Mouse (Mus musculus): ENCODE results near the gene Tex9. TPM values are rescaled to one million over a fixed set of nuclear protein-coding genes. Genes with fewer than 3 reads are reported as not detected.
A peak's percentile ranks its signal among the peaks of the same experiment; 100 is the strongest.

The Tex9 gene
- polyA plus RNA-seq, 1 experiment from 2014 or later, result 75.5 TPM

DNA sequence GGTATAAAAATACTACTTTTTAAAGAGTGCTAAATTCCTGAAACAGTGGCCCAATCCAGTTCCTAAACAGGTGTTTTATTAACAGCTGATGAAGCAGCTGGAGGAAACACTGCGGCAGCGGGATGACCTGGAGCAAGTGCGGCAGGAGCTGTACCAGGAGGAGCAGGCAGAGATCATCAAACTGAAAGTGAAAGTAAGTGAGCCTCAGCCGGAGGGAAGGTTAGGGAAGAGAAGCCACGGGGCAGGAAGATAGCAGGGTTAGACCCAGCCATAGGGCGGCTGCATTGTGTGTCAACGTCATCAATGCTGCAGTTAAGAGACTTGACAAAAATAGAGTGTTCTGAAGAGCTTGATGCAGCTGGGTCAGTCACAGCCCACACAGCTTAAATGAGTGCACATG, 42.6 kb downstream of the Tex9 start:
- Histone ChIP-seq H3K4me3 (no peak overlapping the region), H3K27me3 (ENCODE audit: poor library complexity, severe bottlenecking) (no peaks in the 10 kb centered on the region), H3K9me3 (no peaks in the 10 kb centered on the region), H3K4me1 (no peaks in the 10 kb centered on the region), H3K36me3 (replicated peaks) (peaks cover 100% of the 10 kb centered on the region), H3K27ac (no peak overlapping the region)
- 95% methylated on average over 7 of the region's 7 CpGs for WGBS
- DNase-seq (ENCODE audit: extremely low spot score, low spot score), result no peak

DNA sequence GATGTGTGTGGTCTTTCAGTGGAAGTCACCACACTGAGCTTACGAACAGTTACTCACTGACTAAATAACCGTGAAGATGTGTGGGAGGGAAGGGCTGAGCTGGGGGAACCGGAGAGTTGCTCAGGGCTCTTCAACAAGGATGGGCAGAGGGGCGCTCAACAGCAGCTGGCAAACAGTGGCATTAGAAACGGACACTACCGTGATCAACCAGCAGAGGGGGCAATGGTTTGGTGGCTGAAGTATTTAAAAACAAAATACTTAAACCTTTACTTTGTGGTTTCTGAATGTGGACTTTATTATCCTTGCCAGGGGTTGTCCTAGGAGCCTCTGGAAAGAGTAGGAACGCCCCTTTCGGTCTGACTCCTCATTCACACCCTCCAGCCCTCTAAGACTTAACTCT, 44.0 kb downstream of the Tex9 start:
- H3K4me1 ChIP-seq, result no peaks in the 10 kb centered on the region
- no peak overlapping the region for H3K27ac ChIP-seq
- no peak overlapping the region for H3K4me3 ChIP-seq
- H3K9me3 ChIP-seq, result no peaks in the 10 kb centered on the region
- peak; percentile 27 for DNase-seq (ENCODE audit: extremely low spot score, low spot score)
- H3K36me3 ChIP-seq (replicated peaks), result peaks cover 100% of the 10 kb centered on the region
- WGBS, result 64% methylated on average over 8 of the region's 8 CpGs
- H3K27me3 ChIP-seq (ENCODE audit: poor library complexity, severe bottlenecking), result no peaks in the 10 kb centered on the region

DNA sequence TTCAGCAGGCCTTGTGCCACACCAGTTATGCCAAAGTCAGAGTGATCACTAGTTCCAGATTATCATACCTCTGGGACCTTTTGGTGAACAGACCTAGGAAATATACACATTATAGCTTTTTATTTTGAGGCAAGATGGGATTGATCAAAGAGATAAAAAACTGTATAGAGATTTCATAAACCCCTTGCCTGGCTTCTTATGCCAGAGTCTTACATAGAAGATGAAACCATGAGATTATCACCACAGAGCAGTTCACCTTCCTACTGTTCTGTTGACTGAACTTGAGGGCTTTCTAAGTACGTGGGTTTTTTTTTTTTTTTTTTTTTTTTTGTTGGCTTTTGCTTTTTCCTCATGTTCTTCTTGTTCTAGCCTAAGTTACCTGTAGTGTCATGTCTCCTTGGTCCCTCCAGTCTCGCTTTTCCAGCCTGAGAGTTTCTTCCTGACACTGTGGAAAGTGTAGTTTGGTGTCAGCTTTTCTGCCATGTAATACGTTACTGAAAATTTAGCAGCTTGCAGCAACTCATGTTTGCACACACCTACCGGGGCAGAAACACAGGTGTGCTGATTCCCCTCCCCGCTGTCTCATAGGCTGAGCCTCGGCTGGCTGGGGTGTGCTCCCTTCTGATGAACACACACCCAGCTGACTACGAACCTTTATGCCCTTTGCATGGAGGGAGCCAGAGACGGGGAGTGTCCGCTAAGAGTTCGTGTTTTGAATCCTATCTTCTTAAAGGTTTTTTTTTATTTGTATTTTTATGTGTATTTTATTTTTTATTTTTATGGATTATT, 49.9 kb downstream of the Tex9 start:
- Histone ChIP-seq H3K27me3 (ENCODE audit: poor library complexity, severe bottlenecking) (no peaks in the 10 kb centered on the region), H3K4me1 (peaks cover 22% of the 10 kb centered on the region), H3K9me3 (no peaks in the 10 kb centered on the region), H3K27ac (no peak overlapping the region), H3K4me3 (no peak overlapping the region), H3K36me3 (replicated peaks) (peaks cover 68% of the 10 kb centered on the region)
- DNase-seq (ENCODE audit: extremely low spot score, low spot score), result no peak
- WGBS, result 93% methylated on average over 10 of the region's 10 CpGs

DNA sequence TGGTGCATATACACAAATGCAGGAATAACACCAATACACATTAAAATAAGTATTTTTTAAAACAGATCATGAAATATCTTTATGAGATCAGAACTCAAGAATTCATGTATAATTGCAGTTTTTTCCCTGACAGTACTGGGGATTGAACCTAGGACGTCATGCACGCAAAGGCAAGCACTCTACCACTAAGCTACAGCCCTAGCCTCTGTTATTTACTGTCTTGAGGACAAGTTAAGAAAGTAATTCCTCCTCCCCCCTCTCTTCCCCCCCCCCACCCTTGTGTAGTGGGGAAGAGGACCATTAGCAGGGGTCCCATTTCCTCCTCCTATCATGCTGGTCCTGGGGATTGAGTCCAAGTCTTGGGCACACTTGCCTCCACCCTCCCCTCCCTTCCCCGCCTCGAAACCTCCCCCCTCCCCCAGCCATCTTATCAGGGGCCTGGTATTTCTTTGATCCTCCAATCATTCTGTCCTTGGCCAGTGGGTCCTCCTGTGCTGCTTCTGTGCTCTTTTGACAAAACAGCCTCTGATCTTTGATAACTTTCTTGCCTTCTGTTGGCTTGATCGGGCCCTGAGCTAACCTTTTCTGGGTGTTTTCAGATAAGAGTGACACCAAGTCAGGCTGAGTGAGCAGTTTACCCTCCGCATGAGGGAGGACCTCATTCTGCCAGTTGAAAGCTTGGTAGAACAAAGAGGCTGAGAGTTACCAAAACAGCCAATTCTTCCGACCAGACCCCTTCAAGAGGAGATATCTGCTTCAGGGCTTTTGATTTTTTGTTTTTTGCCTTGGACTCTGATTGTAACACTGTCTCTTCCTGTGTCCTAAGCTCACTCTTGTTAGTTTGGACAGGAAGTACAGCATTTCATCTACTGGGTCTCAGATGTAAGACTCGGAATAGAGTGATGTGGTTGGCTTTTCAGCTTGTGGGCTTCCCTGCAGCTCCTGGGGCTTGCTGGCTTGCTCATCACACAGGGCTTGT, 50.8 kb downstream of the Tex9 start:
- 82% methylated on average over 8 of the region's 8 CpGs for WGBS
- no peak overlapping the region for H3K27ac ChIP-seq
- no peaks in the 10 kb centered on the region for H3K27me3 ChIP-seq (ENCODE audit: poor library complexity, severe bottlenecking)
- H3K9me3 ChIP-seq, result no peaks in the 10 kb centered on the region
- H3K4me3 ChIP-seq, result no peak overlapping the region
- peaks cover 22% of the 10 kb centered on the region for H3K4me1 ChIP-seq
- DNase-seq (ENCODE audit: extremely low spot score, low spot score), result no peak
- H3K36me3 ChIP-seq (replicated peaks), result peaks cover 59% of the 10 kb centered on the region

DNA sequence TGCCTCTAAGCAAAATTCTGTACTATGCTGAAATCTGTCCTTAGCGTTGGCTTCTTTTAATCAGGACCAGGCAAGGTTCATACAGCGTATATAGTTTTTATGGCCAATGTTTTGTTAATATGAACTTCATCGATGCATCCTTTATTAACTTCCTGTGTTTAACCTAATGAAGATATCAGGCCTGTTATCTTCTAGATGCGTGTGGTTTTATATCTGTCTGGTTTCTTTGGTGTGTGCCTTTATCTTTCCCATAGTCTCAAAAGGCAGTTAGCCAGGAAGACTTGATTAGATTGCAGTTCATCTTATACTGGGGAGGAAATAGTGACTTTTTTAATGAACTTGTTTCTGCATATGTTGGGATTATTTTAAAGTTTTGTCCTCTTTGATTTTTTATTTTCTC, 51.7 kb downstream of the Tex9 start:
- DNase-seq (ENCODE audit: extremely low spot score, low spot score), result no peak
- H3K27ac ChIP-seq, result no peak overlapping the region
- no peaks in the 10 kb centered on the region for H3K27me3 ChIP-seq (ENCODE audit: poor library complexity, severe bottlenecking)
- H3K4me3 ChIP-seq, result no peak overlapping the region
- WGBS, result 95% methylated on average over 4 of the region's 4 CpGs
- H3K36me3 ChIP-seq (replicated peaks), result peaks cover 50% of the 10 kb centered on the region
- H3K9me3 ChIP-seq, result no peaks in the 10 kb centered on the region
- H3K4me1 ChIP-seq, result peaks cover 24% of the 10 kb centered on the region

DNA sequence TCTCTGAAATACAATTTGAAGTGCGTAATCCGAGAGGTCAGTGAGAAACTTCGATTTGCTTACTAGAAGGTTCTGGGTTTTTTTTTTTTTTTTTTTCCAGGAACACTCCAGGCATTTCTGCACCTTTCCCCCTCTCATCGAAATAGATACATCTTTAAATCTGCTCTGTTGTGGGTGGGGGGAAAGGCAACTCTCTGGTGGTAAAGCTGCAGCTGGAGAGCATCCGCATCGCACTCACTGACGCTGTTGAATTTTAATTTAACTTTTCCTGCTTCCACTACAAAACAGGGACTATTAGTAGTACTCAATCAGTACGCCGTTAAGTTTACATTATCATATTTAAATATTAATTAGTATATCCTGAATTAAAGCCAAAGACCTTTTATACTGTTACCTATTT, 53.3 kb downstream of the Tex9 start:
- WGBS, result 7% methylated on average over 9 of the region's 9 CpGs

DNA sequence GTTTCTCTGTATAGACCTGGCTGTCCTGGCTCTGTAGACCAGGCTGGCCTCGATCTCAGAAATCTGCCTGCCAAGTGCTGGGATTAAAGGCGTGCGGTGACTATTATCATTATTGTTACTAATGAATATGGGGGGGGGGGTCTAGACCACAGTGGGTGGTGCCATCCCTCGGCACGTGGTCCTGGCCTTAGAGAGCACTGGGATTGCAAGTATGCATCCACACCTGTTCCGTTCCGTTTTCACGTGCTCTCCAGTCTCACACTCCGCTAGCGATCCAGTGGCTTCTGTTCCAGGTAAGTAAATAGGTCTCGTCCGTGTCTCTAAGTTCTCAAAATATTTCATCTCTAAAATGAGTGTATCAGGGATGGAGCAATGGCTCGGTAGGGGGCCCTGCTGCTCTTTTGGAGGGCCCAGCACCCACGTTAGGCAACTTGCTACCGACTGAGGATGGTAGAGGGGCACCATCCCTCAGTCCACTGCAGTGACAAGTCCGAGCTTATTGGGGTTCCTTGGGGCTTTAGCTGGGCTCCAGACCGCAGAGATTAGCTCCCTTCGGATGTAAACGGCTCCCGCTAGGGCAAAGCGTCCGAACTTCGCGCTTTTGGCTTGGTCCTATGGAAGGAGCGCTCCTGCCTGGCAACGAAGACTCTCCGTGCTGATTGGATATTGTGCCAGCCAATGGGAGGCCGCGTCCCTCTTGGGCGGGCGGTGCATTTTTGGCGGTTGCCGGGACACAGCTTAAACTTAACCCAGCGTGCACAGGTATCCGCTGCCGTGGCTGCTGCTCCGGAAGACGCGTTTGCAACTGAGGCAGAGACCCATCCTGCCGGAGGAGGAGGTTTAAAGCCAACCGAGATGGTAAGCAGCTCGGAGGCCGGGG, 54.0 kb downstream of the Tex9 start, which contains the start of gene Mns1:
Mns1 (plus strand) TSS at position 190 of the 880 bp plus-strand sequence.
- Histone ChIP-seq H3K4me1 (peaks cover 30% of the 10 kb centered on the region), H3K27ac (peak within 1 kb of the TSS; percentile 94), H3K9me3 (no peaks in the 10 kb centered on the region), H3K4me3 (peak within 1 kb of the TSS; percentile 59), H3K36me3 (replicated peaks) (peaks cover 28% of the 10 kb centered on the region), H3K27me3 (ENCODE audit: poor library complexity, severe bottlenecking) (no peaks in the 10 kb centered on the region)
- DNase-seq (ENCODE audit: extremely low spot score, low spot score), result peak; percentile 96
- WGBS, result 2% methylated on average over 43 of the region's 43 CpGs

More for the DNA sequence above, 53.3 kb downstream of the Tex9 start:
- Histone ChIP-seq H3K36me3 (replicated peaks) (peaks cover 34% of the 10 kb centered on the region), H3K9me3 (no peaks in the 10 kb centered on the region), H3K4me3 (peak overlapping the region; percentile 59), H3K4me1 (peaks cover 30% of the 10 kb centered on the region), H3K27me3 (ENCODE audit: poor library complexity, severe bottlenecking) (no peaks in the 10 kb centered on the region), H3K27ac (peak overlapping the region; percentile 94)
- no peak for DNase-seq (ENCODE audit: extremely low spot score, low spot score)

DNA sequence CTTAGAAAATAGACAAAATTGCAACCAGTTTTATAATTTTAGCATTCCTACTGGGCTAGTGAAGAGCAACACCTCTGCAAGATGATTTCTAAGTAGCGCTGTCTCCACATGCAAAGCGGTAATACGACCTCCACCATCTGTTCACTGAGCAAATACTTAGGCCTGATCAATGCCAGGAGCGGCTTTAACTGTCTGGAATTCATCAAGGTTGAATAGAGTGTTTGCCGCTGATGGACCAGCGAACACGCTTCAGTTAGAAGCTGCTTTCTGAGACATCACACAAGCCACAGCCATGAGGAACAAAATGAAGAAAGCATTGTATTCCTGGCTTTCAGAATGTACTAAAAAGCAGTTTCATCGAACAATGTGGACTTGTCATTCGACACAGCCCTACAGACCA, 57.1 kb downstream of the Tex9 start:
- Histone ChIP-seq H3K4me3 (no peak overlapping the region), H3K27ac (peak overlapping the region; percentile 40; the same call in 1 of the 2 replicates), H3K27me3 (ENCODE audit: poor library complexity, severe bottlenecking) (no peaks in the 10 kb centered on the region), H3K4me1 (peaks cover 28% of the 10 kb centered on the region), H3K36me3 (replicated peaks) (peaks cover under 1% of the 10 kb centered on the region; the same call in 1 of the 2 replicates), H3K9me3 (no peaks in the 10 kb centered on the region)
- 71% methylated on average over 9 of the region's 9 CpGs for WGBS
- no peak for DNase-seq (ENCODE audit: extremely low spot score, low spot score)

DNA sequence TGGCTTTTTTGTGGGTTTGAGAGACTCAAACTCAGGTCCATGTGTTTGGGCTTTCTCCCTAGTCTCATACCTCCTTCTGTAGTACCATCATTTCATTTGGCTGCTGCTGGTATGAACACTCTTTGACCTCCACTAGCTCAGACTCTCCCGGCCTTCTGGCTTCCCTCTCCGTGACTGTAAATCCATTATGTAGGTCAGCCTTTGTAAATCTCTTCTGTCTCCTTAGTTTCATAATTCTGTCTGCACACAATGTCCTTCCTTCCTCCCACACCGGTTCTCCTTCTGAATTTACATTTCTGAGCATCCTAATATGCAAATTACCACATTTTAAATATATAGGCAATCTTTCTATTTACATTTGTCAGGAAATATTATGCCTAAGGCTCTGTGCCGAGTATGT, 64.2 kb downstream of the Tex9 start:
- no peaks in the 10 kb centered on the region for H3K4me1 ChIP-seq
- no peak overlapping the region for H3K27ac ChIP-seq
- H3K36me3 ChIP-seq (replicated peaks), result no peaks in the 10 kb centered on the region
- no peak overlapping the region for H3K4me3 ChIP-seq
- 84% methylated on average over 4 of the region's 4 CpGs for WGBS
- DNase-seq (ENCODE audit: extremely low spot score, low spot score), result no peak
- H3K9me3 ChIP-seq, result no peaks in the 10 kb centered on the region
- H3K27me3 ChIP-seq (ENCODE audit: poor library complexity, severe bottlenecking), result no peaks in the 10 kb centered on the region

DNA sequence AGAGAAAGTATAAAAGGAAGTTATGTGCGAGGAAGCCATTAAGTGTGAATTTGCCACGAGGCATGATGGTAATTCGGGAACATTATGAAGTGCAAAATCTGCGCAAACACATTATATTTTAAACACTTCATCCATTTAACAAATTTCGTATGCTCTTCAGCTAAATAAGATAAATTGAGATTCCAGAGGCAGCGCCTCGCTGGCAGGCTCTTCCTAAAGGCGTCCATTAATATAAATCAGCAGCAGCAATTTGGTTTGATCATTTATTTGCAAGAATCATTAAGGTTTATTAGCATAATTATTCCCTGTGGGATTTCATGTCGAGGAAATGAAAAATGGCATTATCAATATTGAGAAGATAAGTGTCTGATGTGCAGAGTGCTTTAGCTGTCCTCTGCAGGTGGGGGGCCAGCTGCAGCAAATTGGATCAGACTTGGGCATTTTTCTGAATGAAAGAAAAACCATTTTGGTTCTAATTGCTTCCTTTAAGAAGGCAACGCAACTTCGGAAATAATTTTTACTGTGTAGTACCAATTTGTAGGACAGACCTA, 66.6 kb downstream of the Tex9 start:
- Histone ChIP-seq H3K9me3 (no peaks in the 10 kb centered on the region), H3K27ac (no peak overlapping the region), H3K4me3 (no peak overlapping the region), H3K4me1 (peaks cover 18% of the 10 kb centered on the region), H3K36me3 (replicated peaks) (no peaks in the 10 kb centered on the region), H3K27me3 (ENCODE audit: poor library complexity, severe bottlenecking) (no peaks in the 10 kb centered on the region)
- 85% methylated on average over 11 of the region's 11 CpGs for WGBS
- no peak for DNase-seq (ENCODE audit: extremely low spot score, low spot score)

DNA sequence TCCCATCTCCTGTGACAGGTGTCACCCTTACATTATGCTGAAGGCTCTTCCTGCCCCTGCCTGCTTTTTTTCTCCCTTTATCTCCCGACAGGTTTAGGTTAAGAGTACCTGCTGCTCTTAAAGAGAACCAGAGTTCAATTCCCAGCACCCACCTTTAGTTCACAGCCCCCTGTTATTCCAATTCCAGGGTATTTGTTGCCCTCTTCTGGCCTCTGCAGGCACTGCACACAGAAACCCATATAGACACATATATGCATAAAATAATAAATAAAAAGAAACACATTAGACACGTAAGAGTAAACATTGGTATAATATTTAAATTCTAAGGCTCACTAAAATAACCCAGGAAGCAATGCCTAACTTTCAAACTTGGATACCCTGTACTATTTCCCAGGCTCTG, 69.3 kb downstream of the Tex9 start:
- H3K36me3 ChIP-seq (replicated peaks), result no peaks in the 10 kb centered on the region
- no peak overlapping the region for H3K4me3 ChIP-seq
- DNase-seq (ENCODE audit: extremely low spot score, low spot score), result no peak
- WGBS, result 93% methylated on average over 2 of the region's 2 CpGs
- H3K4me1 ChIP-seq, result peaks cover 18% of the 10 kb centered on the region
- H3K9me3 ChIP-seq, result no peaks in the 10 kb centered on the region
- no peaks in the 10 kb centered on the region for H3K27me3 ChIP-seq (ENCODE audit: poor library complexity, severe bottlenecking)
- H3K27ac ChIP-seq, result no peak overlapping the region

DNA sequence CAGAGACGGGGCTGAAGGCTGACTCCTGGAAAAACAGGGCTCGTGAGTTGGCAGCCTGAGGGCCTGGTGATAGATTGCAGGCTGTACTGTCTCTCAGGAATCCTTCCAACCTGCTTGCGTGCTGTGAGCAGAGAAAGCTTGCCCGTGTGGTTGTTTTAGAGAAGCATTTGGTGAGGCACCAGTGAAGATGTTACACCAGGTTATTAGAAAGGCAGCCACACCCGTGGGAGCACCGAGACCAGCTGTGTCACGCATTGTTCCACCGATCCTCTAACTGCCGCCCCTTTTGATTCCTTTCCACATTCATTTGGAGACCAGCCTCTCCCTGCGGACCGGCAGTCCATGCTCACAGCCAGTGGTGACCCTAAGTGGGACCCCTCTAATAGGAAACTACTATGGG, 69.7 kb downstream of the Tex9 start:
- 0 out of 2 replicates have a peak overlapping the region, but pooled peaks have one; percentile 13 for H3K27ac ChIP-seq
- H3K4me3 ChIP-seq, result no peak overlapping the region
- 84% methylated on average over 11 of the region's 11 CpGs for WGBS
- no peak for DNase-seq (ENCODE audit: extremely low spot score, low spot score)
- peaks cover 18% of the 10 kb centered on the region for H3K4me1 ChIP-seq
- no peaks in the 10 kb centered on the region for H3K36me3 ChIP-seq (replicated peaks)
- H3K27me3 ChIP-seq (ENCODE audit: poor library complexity, severe bottlenecking), result no peaks in the 10 kb centered on the region
- no peaks in the 10 kb centered on the region for H3K9me3 ChIP-seq
